Mouse (Mus musculus) naive thymus-derived CD4-positive, alpha-beta T cell, adult 5 months (primary cell): ENCODE data around the gene Gm13212. TPM values are rescaled to one million over a fixed set of nuclear protein-coding genes. Genes with fewer than 3 reads are reported as not detected.

Source experiments
- polyA plus RNA-seq: library from polyadenylated mRNA; unstranded; fragments of 100-300 nt; shearing (Covaris generic); gene quantifications from one replicate; pipeline ENCODE4 v1.2.1, GENCODE M21; 2017

Gm13212 gene
- polyA plus RNA-seq, result 3.8 TPM

GRCm38 (mm10) chr4:145585078-145585477 lies at the start of gene Gm13212:
Gm13212 (plus strand) TSS chr4:145585166.

GRCm38 (mm10) chr4:145670385-145670784 lies 85.4 kb downstream of the Gm13212 start, which contains the start of gene Zfp980:
Zfp980 (plus strand) TSS chr4:145670685.

Other genes starting within 250 kb of the Gm13212 start
- gene Zfp990, start 74.4 kb upstream of the Gm13212 start, polyA plus RNA-seq, result not detected
- not detected for gene Zfp980, start 85.5 kb downstream of the Gm13212 start, polyA plus RNA-seq